Mouse (Mus musculus) cerebellum, adult 2 months (tissue): Measurements from ENCODE around the gene Negr1.

Experiments
- CTCF ChIP-seq: fragments of 200-500 bp; IDR thresholded peaks from 2 replicates; pipeline ENCODE4 v1.5.1; 2011; ENCODE audit warnings: low read depth, mild to moderate bottlenecking, control low read depth, low read length, moderate library complexity, borderline replicate concordance; ENCODE audit not compliant: insufficient read depth
- POLR2A ChIP-seq: fragments of 200-500 bp; IDR thresholded peaks from 2 replicates; pipeline ENCODE4 v1.6.1; 2011; ENCODE audit warnings: low read length, control low read depth, borderline replicate concordance; ENCODE audit not compliant: insufficient read depth

- TF ChIP-seq POLR2A (no peak), CTCF (no peak)
These were observed 231.1 kb downstream of the Negr1 start for GRCm38 (mm10) chr3:156792743-156793142.
